Mouse (Mus musculus) hindbrain, embryonic 13.5 days (tissue): ENCODE results near the gene Smarca2. TPM values are rescaled to one million over a fixed set of nuclear protein-coding genes. Genes with fewer than 3 reads are reported as not detected.
A peak's percentile ranks its signal among the peaks of the same experiment; 100 is the strongest.

ENCODE experiments used
- ATAC-seq: fragments of 200-750 bp; cut with Nextera tagmentation; 2 replicates; pipeline ENCODE4 v1.8.0; 2017; ENCODE audit warnings: moderate TSS enrichment; ENCODE audit not compliant: low FRiP score
- H3K27ac ChIP-seq: fragments of 300-500 bp; sonication (generic); 2 replicates; pipeline ENCODE4 v1.5.1; 2015; ENCODE audit warnings: inconsistent platforms, mild to moderate bottlenecking, moderate library complexity
- H3K27me3 ChIP-seq: fragments of 300-500 bp; sonication (generic); 2 replicates; pipeline ENCODE4 v1.6.1; 2015; ENCODE audit warnings: mild to moderate bottlenecking, inconsistent platforms
- H3K36me3 ChIP-seq: fragments of 300-500 bp; sonication (generic); 2 replicates; pipeline ENCODE4 v1.6.1; 2015; ENCODE audit warnings: mild to moderate bottlenecking, inconsistent platforms
- H3K4me1 ChIP-seq: fragments of 300-500 bp; sonication (generic); replicated peaks from 2 replicates; pipeline ENCODE4 v1.6.1; 2015; ENCODE audit warnings: inconsistent platforms
- H3K4me2 ChIP-seq: fragments of 300-500 bp; sonication (generic); 2 replicates; pipeline ENCODE4 v1.6.1; 2015; ENCODE audit warnings: inconsistent platforms, mild to moderate bottlenecking, moderate library complexity
- H3K4me3 ChIP-seq: fragments of 300-500 bp; sonication (generic); 2 replicates; pipeline ENCODE4 v1.5.1; 2015; ENCODE audit warnings: mild to moderate bottlenecking, inconsistent platforms
- H3K9ac ChIP-seq: fragments of 300-500 bp; sonication (generic); 2 replicates; pipeline ENCODE4 v1.6.1; 2015; ENCODE audit warnings: mild to moderate bottlenecking, inconsistent platforms
- H3K9me3 ChIP-seq: fragments of 300-500 bp; sonication (generic); 2 replicates; pipeline ENCODE4 v1.6.1; 2016; ENCODE audit warnings: inconsistent platforms
- whole genome bisulfite sequencing: fragments of 180-500 bp; shearing (Covaris S2); methylation state at CpG from one replicate; pipeline ENCODE4 v1.1.7; 2015; 5-methylcytosine and 5-hydroxymethylcytosine counted together
- polyA plus RNA-seq: library from polyadenylated mRNA; unstranded; fragments of >200 nt; fragmentation: Nextera tagmentation; extraction: Ambion mirVana; gene quantifications from 2 replicates; pipeline ENCODE4 v1.2.1, GENCODE M21; 2015

Smarca2 gene
- polyA plus RNA-seq, 1 experiment from 2014 or later, result 85.3 TPM

- 95% methylated on average over 11 of the region's 11 CpGs for WGBS
- Histone ChIP-seq H3K4me1 (peaks cover 43% of the 10 kb centered on the region), H3K9ac (no peak overlapping the region), H3K27ac (peak overlapping the region; percentile 98), H3K4me2 (no peak overlapping the region), H3K27me3 (no peaks in the 10 kb centered on the region), H3K9me3 (no peaks in the 10 kb centered on the region), H3K36me3 (peaks cover 50% of the 10 kb centered on the region), H3K4me3 (no peak overlapping the region)
- no peak for ATAC-seq
Observed at GRCm38 (mm10) chr19:26772051-26772583, 167.3 kb downstream of the Smarca2 start.

- H3K36me3 ChIP-seq, result peaks cover 72% of the 10 kb centered on the region
- no peak overlapping the region for H3K9ac ChIP-seq
- no peaks in the 10 kb centered on the region for H3K27me3 ChIP-seq
- H3K4me3 ChIP-seq, result no peak overlapping the region
- 85% methylated on average over 27 of the region's 27 CpGs for WGBS
- ATAC-seq, result no peak
- H3K4me2 ChIP-seq, result no peak overlapping the region
- H3K27ac ChIP-seq, result peak overlapping the region; percentile 60
- H3K4me1 ChIP-seq, result peaks cover 7% of the 10 kb centered on the region; the same call in 1 of the 2 replicates
- no peaks in the 10 kb centered on the region for H3K9me3 ChIP-seq
Observed at GRCm38 (mm10) chr19:26776066-26777025, 171.5 kb downstream of the Smarca2 start.

- WGBS, result 92% methylated on average over 5 of the region's 5 CpGs
- Histone ChIP-seq H3K4me1 (no peaks in the 10 kb centered on the region), H3K9me3 (no peaks in the 10 kb centered on the region), H3K27me3 (no peaks in the 10 kb centered on the region), H3K9ac (no peak overlapping the region), H3K36me3 (peaks cover 60% of the 10 kb centered on the region), H3K27ac (no peak overlapping the region), H3K4me2 (no peak overlapping the region), H3K4me3 (no peak overlapping the region)
- ATAC-seq, result no peak
Observed at GRCm38 (mm10) chr19:26778199-26778598, 173.3 kb downstream of the Smarca2 start.

GRCm38 (mm10) chr19:26781209-26781608 lies 176.4 kb downstream of the Smarca2 start:
- no peaks in the 10 kb centered on the region for H3K4me1 ChIP-seq
- no peak overlapping the region for H3K4me3 ChIP-seq
- no peaks in the 10 kb centered on the region for H3K9me3 ChIP-seq
- H3K36me3 ChIP-seq, result peaks cover 37% of the 10 kb centered on the region
- 99% methylated on average over 2 of the region's 2 CpGs for WGBS
- no peaks in the 10 kb centered on the region for H3K27me3 ChIP-seq
- H3K27ac ChIP-seq, result no peak overlapping the region
- H3K4me2 ChIP-seq, result no peak overlapping the region
- H3K9ac ChIP-seq, result no peak overlapping the region
- no peak for ATAC-seq

- H3K4me3 ChIP-seq, result no peak overlapping the region
- H3K9ac ChIP-seq, result no peak overlapping the region
- no peaks in the 10 kb centered on the region for H3K4me1 ChIP-seq
- 90% methylated on average over 5 of the region's 5 CpGs for WGBS
- H3K27me3 ChIP-seq, result no peaks in the 10 kb centered on the region
- no peak overlapping the region for H3K4me2 ChIP-seq
- ATAC-seq, result no peak
- H3K36me3 ChIP-seq, result no peaks in the 10 kb centered on the region
- H3K9me3 ChIP-seq, result no peaks in the 10 kb centered on the region
- no peak overlapping the region for H3K27ac ChIP-seq
Observed at GRCm38 (mm10) chr19:26788446-26788845, 183.6 kb downstream of the Smarca2 start.

- Histone ChIP-seq H3K36me3 (no peaks in the 10 kb centered on the region), H3K4me2 (no peak overlapping the region), H3K4me3 (no peak overlapping the region), H3K9me3 (no peaks in the 10 kb centered on the region), H3K4me1 (no peaks in the 10 kb centered on the region), H3K27me3 (no peaks in the 10 kb centered on the region), H3K27ac (no peak overlapping the region), H3K9ac (no peak overlapping the region)
- 82% methylated on average over 5 of the region's 5 CpGs for WGBS
- no peak for ATAC-seq
Observed at GRCm38 (mm10) chr19:26790386-26791346, 185.8 kb downstream of the Smarca2 start.

GRCm38 (mm10) chr19:26794315-26794714 lies 189.5 kb downstream of the Smarca2 start:
- no peaks in the 10 kb centered on the region for H3K36me3 ChIP-seq
- no peak overlapping the region for H3K27ac ChIP-seq
- no peak overlapping the region for H3K4me2 ChIP-seq
- no peaks in the 10 kb centered on the region for H3K27me3 ChIP-seq
- no peaks in the 10 kb centered on the region for H3K9me3 ChIP-seq
- no peaks in the 10 kb centered on the region for H3K4me1 ChIP-seq
- H3K9ac ChIP-seq, result no peak overlapping the region
- H3K4me3 ChIP-seq, result no peak overlapping the region
- no peak for ATAC-seq
- 76% methylated on average over 1 of the region's 3 CpGs for WGBS

GRCm38 (mm10) chr19:26796006-26796405 lies 191.2 kb downstream of the Smarca2 start:
- 79% methylated on average over 4 of the region's 4 CpGs for WGBS
- H3K36me3 ChIP-seq, result no peaks in the 10 kb centered on the region

GRCm38 (mm10) chr19:26804401-26804800 lies 199.6 kb downstream of the Smarca2 start:
- Histone ChIP-seq H3K27ac (no peak overlapping the region), H3K4me1 (no peaks in the 10 kb centered on the region), H3K36me3 (no peaks in the 10 kb centered on the region), H3K9ac (no peak overlapping the region), H3K4me3 (no peak overlapping the region), H3K4me2 (no peak overlapping the region), H3K9me3 (no peaks in the 10 kb centered on the region), H3K27me3 (no peaks in the 10 kb centered on the region)
- ATAC-seq, result no peak
- WGBS, result 90% methylated on average over 4 of the region's 4 CpGs

More at GRCm38 (mm10) chr19:26796006-26796405, 191.2 kb downstream of the Smarca2 start:
- Histone ChIP-seq H3K4me3 (no peak overlapping the region), H3K27me3 (no peaks in the 10 kb centered on the region), H3K9ac (no peak overlapping the region), H3K9me3 (no peaks in the 10 kb centered on the region), H3K4me1 (no peaks in the 10 kb centered on the region), H3K4me2 (no peak overlapping the region), H3K27ac (no peak overlapping the region)
- ATAC-seq, result no peak

GRCm38 (mm10) chr19:26814629-26815028 lies 209.8 kb downstream of the Smarca2 start:
- no peak overlapping the region for H3K9ac ChIP-seq
- no peaks in the 10 kb centered on the region for H3K36me3 ChIP-seq
- H3K4me1 ChIP-seq, result no peaks in the 10 kb centered on the region
- no peak for ATAC-seq
- H3K4me3 ChIP-seq, result no peak overlapping the region
- H3K27me3 ChIP-seq, result no peaks in the 10 kb centered on the region
- WGBS, result 28% methylated on average over 4 of the region's 4 CpGs
- H3K27ac ChIP-seq, result no peak overlapping the region
- no peak overlapping the region for H3K4me2 ChIP-seq
- no peaks in the 10 kb centered on the region for H3K9me3 ChIP-seq

GRCm38 (mm10) chr19:26817901-26818300 lies 213.1 kb downstream of the Smarca2 start:
- no peaks in the 10 kb centered on the region for H3K27me3 ChIP-seq
- no peak overlapping the region for H3K9ac ChIP-seq
- H3K4me2 ChIP-seq, result no peak overlapping the region
- H3K4me3 ChIP-seq, result no peak overlapping the region
- no peaks in the 10 kb centered on the region for H3K36me3 ChIP-seq
- 88% methylated on average over 4 of the region's 4 CpGs for WGBS
- H3K4me1 ChIP-seq, result no peaks in the 10 kb centered on the region
- no peak for ATAC-seq
- H3K27ac ChIP-seq, result no peak overlapping the region
- H3K9me3 ChIP-seq, result no peaks in the 10 kb centered on the region
